Comparison of ENCODE assay signal across 37 mouse cellular contexts in genomic region chr5:76308206-76308605, GRCm38 (mm10). TPM values are rescaled to one million over a fixed set of nuclear protein-coding genes. Genes with fewer than 3 reads are reported as not detected.
"Had no signal": no experiment of that assay in that cellular context is flagged by ENCODE, and none has a peak within 500 bp of the region (broad histone marks: within the 10 kb centered on the region; RNA-seq: fewer than 3 reads in every experiment).

No protein-coding gene starts in this region.

- DNase-seq: left cerebral cortex, postnatal 4 days; liver; liver, embryonic 13.5 days; liver, postnatal 0 days; lung, adult 18-20 months; lung, adult 2 months; lung, embryonic 14.5 days; lung, postnatal 10 days; lung, postnatal 14 days; lung, postnatal 36 days; lung, postnatal 4 days; midbrain, embryonic 14.5 days had no signal

- H3K4me3 ChIP-seq: limb, embryonic 10.5 days; limb, embryonic 12.5 days; limb, embryonic 13.5 days; limb, embryonic 15.5 days; liver, embryonic 12.5 days; liver, embryonic 13.5 days; liver, embryonic 15.5 days; lung, embryonic 15.5 days; megakaryocyte, embryonic 14.5 days; midbrain, embryonic 10.5 days; midbrain, embryonic 12.5 days; midbrain, embryonic 13.5 days; midbrain, embryonic 15.5 days; myocyte had no signal

- H3K27ac ChIP-seq: limb, embryonic 10.5 days; limb, embryonic 12.5 days; limb, embryonic 13.5 days; limb, embryonic 15.5 days; liver, embryonic 12.5 days; liver, embryonic 13.5 days; liver, embryonic 14.5 days; liver, embryonic 15.5 days; lung, embryonic 15.5 days; macrophage; midbrain, embryonic 10.5 days; midbrain, embryonic 12.5 days; midbrain, embryonic 13.5 days; midbrain, embryonic 15.5 days had no signal

RNA-seq across cellular contexts. Expression of gene Pdcl2, which starts 22.8 kb away (rescaled TPM):
- total RNA-seq: left cerebral cortex, postnatal 10 days; left cerebral cortex, postnatal 14 days; left cerebral cortex, postnatal 25 days; left cerebral cortex, postnatal 36 days; left cerebral cortex, postnatal 4 days; liver, adult 2 months; megakaryocyte progenitor cell, adult 5-6 weeks; megakaryocyte, adult 5-6 weeks; megakaryocyte-erythroid progenitor cell, adult 5-6 weeks; midbrain, postnatal 0 days had no signal

RNA-seq across cellular contexts. Expression of gene Nmu, which starts 55.4 kb away (rescaled TPM):
- total RNA-seq: left cerebral cortex, postnatal 10 days; left cerebral cortex, postnatal 14 days; left cerebral cortex, postnatal 25 days; left cerebral cortex, postnatal 36 days; left cerebral cortex, postnatal 4 days; liver, adult 2 months; megakaryocyte progenitor cell, adult 5-6 weeks; megakaryocyte, adult 5-6 weeks; megakaryocyte-erythroid progenitor cell, adult 5-6 weeks; midbrain, postnatal 0 days; monocyte, adult 5-6 weeks had no signal
